Mouse (Mus musculus) olfactory bulb, adult 2 months (tissue): ENCODE data around the gene Fam114a2.

ENCODE experiments used
- CTCF ChIP-seq: fragments of 200-500 bp; IDR thresholded peaks from 2 replicates; pipeline ENCODE4 v1.5.1; 2012; ENCODE audit warnings: low read depth, mild to moderate bottlenecking, low read length, moderate library complexity; ENCODE audit not compliant: insufficient read depth
- POLR2A ChIP-seq: fragments of 200-500 bp; IDR thresholded peaks from 2 replicates; pipeline ENCODE4 v1.6.1; 2012; ENCODE audit warnings: mild to moderate bottlenecking, low read depth, low read length, moderate library complexity; ENCODE audit not compliant: insufficient read depth

DNA sequence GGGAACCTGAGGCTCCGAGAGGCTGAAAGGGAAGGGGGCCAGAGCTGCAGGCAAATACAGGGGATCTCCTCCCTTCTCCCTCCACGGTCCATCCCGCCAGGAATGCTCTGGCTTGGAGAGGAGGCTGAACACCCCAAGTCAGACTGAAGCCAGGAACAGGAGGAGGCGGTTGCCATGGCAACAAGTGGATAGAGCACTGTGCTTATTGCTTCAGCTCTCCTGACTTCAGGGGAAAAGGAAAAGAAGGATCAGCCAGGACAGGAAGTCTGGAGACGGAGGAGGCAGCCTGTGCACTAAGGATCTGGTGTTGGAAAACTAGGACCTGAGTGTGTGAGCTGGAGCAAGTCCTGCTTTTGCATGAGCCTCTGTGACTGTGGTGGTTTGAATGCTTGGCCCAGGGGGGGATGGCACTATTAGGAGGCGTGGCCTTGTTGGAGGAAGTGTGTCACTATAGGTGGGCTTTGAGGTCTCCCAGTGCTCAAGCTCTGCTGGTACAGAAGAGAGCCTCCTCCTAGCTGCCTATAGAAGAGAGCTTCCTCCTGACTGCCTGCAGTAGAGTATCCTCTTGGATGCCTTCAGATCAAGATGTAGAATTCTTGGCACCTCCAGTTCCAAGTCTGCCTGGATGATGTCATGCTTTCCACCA lies 44.0 kb downstream of the Fam114a2 start:
- TF ChIP-seq POLR2A: no peak
- TF ChIP-seq CTCF: no peak
